8 mouse cellular contexts compared by ENCODE assay signal in the genomic region with DNA sequence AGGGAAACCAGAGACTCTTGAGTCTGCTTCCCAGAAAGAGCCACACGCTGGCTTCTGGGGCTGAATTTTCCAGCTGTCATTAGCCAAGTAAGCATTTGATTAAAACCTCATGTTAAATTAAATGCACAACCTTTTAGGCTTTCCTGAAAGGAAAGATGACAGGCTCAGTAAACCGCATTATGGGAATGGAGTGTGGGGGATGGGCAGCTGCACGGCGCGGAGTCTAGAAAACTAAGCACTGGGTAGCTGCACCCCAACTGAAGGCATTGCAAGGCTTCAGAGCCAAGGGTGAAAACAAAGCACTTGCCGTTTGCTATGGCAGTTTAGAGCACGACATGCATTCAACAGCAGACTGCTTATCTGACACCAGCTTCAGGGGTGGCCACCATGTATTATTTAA. TPM values are rescaled to one million over a fixed set of nuclear protein-coding genes. Genes with fewer than 3 reads are reported as not detected.
A peak's percentile ranks its signal among the peaks of the same experiment; 100 is the strongest.
DNase-seq lines count a peak whose midpoint lies in the region; ATAC-seq and TF ChIP-seq lines count a peak whose summit lies in the region.

No protein-coding gene starts in this region.

- H3K4me1 ChIP-seq in kidney, postnatal 0 days (replicated peaks; ENCODE audit: insufficient read depth, low read length), result peaks cover 40% of the 10 kb centered on the region; the same call in 1 of the 2 replicates
- peaks cover 60% of the 10 kb centered on the region for H3K4me1 ChIP-seq in embryonic facial prominence, embryonic 13.5 days
- peaks cover 51% of the 10 kb centered on the region for H3K4me1 ChIP-seq in hindbrain, embryonic 14.5 days (replicated peaks; ENCODE audit: control insufficient read depth, insufficient read depth, low read length)
- H3K4me1 ChIP-seq in midbrain, postnatal 0 days (ENCODE audit: insufficient read depth, low read length), result peaks cover 6% of the 10 kb centered on the region; the same call in 1 of the 2 replicates

- no peaks in the 10 kb centered on the region for H3K27me3 ChIP-seq in kidney, postnatal 0 days (ENCODE audit: insufficient read depth, low read length)
- H3K27me3 ChIP-seq in embryonic facial prominence, embryonic 13.5 days, result 0 out of 2 replicates have a peak, but pooled peaks cover 5% of the 10 kb centered on the region
- peaks cover 9% of the 10 kb centered on the region for H3K27me3 ChIP-seq in hindbrain, embryonic 14.5 days (ENCODE audit: control insufficient read depth, insufficient read depth, low read length)
- no peaks in the 10 kb centered on the region for H3K27me3 ChIP-seq in midbrain, postnatal 0 days (ENCODE audit: insufficient read depth, low read length)

- no peak for DNase-seq in kidney, postnatal 0 days (ENCODE audit: low spot score)
- DNase-seq in kidney, postnatal 10 days, result no peak
- peak; percentile 40 for DNase-seq in hindbrain, embryonic 14.5 days (ENCODE audit: low spot score)
- DNase-seq in midbrain, postnatal 0 days (ENCODE audit: low spot score), result no peak
- DNase-seq in urinary bladder, adult 18-20 months (ENCODE audit: low spot score in 2 of 2), result no peak
- DNase-seq in layer of hippocampus, postnatal 36 days, result no peak
- DNase-seq in layer of hippocampus, postnatal 14 days (ENCODE audit: low spot score in 2 of 2), result no peak

- H3K4me2 ChIP-seq in kidney, postnatal 0 days (ENCODE audit: low read length), result peak overlapping the region; percentile 99
- H3K4me2 ChIP-seq in embryonic facial prominence, embryonic 13.5 days, result peak overlapping the region; percentile 91
- H3K4me2 ChIP-seq in hindbrain, embryonic 14.5 days (replicated peaks), result peak overlapping the region; percentile 99
- H3K4me2 ChIP-seq in midbrain, postnatal 0 days (ENCODE audit: low read depth, low read length, poor library complexity, severe bottlenecking), result peak overlapping the region; percentile 98

- H3K27ac ChIP-seq in kidney, postnatal 0 days, result no peak overlapping the region
- no peak overlapping the region for H3K27ac ChIP-seq in embryonic facial prominence, embryonic 13.5 days
- no peak overlapping the region for H3K27ac ChIP-seq in hindbrain, embryonic 14.5 days
- no peak overlapping the region for H3K27ac ChIP-seq in midbrain, postnatal 0 days (ENCODE audit: low read depth, low read length)

- peak overlapping the region; percentile 62 for H3K4me3 ChIP-seq in kidney, postnatal 0 days (replicated peaks; ENCODE audit: low read depth, low read length)
- H3K4me3 ChIP-seq in embryonic facial prominence, embryonic 13.5 days, result peak overlapping the region; percentile 82
- H3K4me3 ChIP-seq in hindbrain, embryonic 14.5 days (replicated peaks; ENCODE audit: low read length), result peak overlapping the region; percentile 75
- H3K4me3 ChIP-seq in midbrain, postnatal 0 days (ENCODE audit: low read depth, low read length), result peak overlapping the region; percentile 65

- H3K36me3 ChIP-seq in kidney, postnatal 0 days (ENCODE audit: insufficient read depth, low read length), result no peaks in the 10 kb centered on the region
- H3K36me3 ChIP-seq in embryonic facial prominence, embryonic 13.5 days, result no peaks in the 10 kb centered on the region
- no peaks in the 10 kb centered on the region for H3K36me3 ChIP-seq in hindbrain, embryonic 14.5 days (replicated peaks; ENCODE audit: control insufficient read depth, insufficient read depth)
- no peaks in the 10 kb centered on the region for H3K36me3 ChIP-seq in midbrain, postnatal 0 days (ENCODE audit: insufficient read depth, low read length)

- WGBS in kidney, postnatal 0 days, result 31% methylated on average over 7 of the region's 7 CpGs
- 9% methylated on average over 7 of the region's 7 CpGs for WGBS in embryonic facial prominence, embryonic 13.5 days
- 16% methylated on average over 7 of the region's 7 CpGs for WGBS in hindbrain, embryonic 14.5 days
- WGBS in midbrain, postnatal 0 days, result 10% methylated on average over 7 of the region's 7 CpGs

- no peak for TF ChIP-seq CTCF in kidney, postnatal 0 days (IDR thresholded peaks at IDR 0.05; ENCODE audit: low read depth)
- no peak for TF ChIP-seq CTCF in midbrain, postnatal 0 days (IDR thresholded peaks at IDR 0.05)

- peak overlapping the region; percentile 65; the same call in 1 of the 2 replicates for H3K9ac ChIP-seq in kidney, postnatal 0 days (ENCODE audit: low read depth, low read length)
- peak overlapping the region; percentile 87 for H3K9ac ChIP-seq in embryonic facial prominence, embryonic 13.5 days
- peak overlapping the region; percentile 70 for H3K9ac ChIP-seq in hindbrain, embryonic 14.5 days
- H3K9ac ChIP-seq in midbrain, postnatal 0 days (replicated peaks; ENCODE audit: low read length, poor library complexity, severe bottlenecking), result no peak overlapping the region

- no peak for ATAC-seq in kidney, postnatal 0 days (replicated peaks; ENCODE audit: low FRiP score, low read depth)
- ATAC-seq in embryonic facial prominence, embryonic 13.5 days (ENCODE audit: insufficient number of reproducible peaks, insufficient read depth, low FRiP score, low TSS enrichment, low read depth), result no peak
- ATAC-seq in hindbrain, embryonic 14.5 days (ENCODE audit: low FRiP score), result no peak
- ATAC-seq in midbrain, postnatal 0 days (ENCODE audit: low FRiP score), result no peak

- H3K9me3 ChIP-seq in kidney, postnatal 0 days (replicated peaks; ENCODE audit: low read length), result no peaks in the 10 kb centered on the region
- no peaks in the 10 kb centered on the region for H3K9me3 ChIP-seq in embryonic facial prominence, embryonic 13.5 days
- H3K9me3 ChIP-seq in hindbrain, embryonic 14.5 days (ENCODE audit: control insufficient read depth, low read length), result no peaks in the 10 kb centered on the region
- H3K9me3 ChIP-seq in midbrain, postnatal 0 days (ENCODE audit: low read length), result no peaks in the 10 kb centered on the region

RNA-seq across cellular contexts. Expression of a gene that starts 2.1 kb away (rescaled TPM):
- polyA plus RNA-seq in kidney, postnatal 0 days (2015; fragmentation: Nextera tagmentation; extraction: Ambion mirVana), result 5.2 and 5.6 TPM in 2 replicates
- 17.4 and 19.7 TPM in 2 replicates for polyA plus RNA-seq in embryonic facial prominence, embryonic 13.5 days (2015; fragmentation: Nextera tagmentation; extraction: Ambion mirVana)
- 10.5 and 11.9 TPM in 2 replicates for polyA plus RNA-seq in hindbrain, embryonic 14.5 days (2014; fragmentation: Nextera tagmentation; extraction: Ambion mirVana)
- 21.8 and 22.0 TPM in 2 replicates for total RNA-seq in midbrain, postnatal 0 days (2014; rRNA removed)
- 7.4 and 7.6 TPM in 2 replicates for polyA plus RNA-seq in midbrain, postnatal 0 days (2015; fragmentation: Nextera tagmentation; extraction: Ambion mirVana)
- 10 to 100 TPM; 11.8 to 12.0 TPM for total RNA-seq in layer of hippocampus, postnatal 36 days (2021)
- total RNA-seq in layer of hippocampus, postnatal 14 days (2021), result 10 to 100 TPM; 16.3 to 18.5 TPM
